Mouse (Mus musculus) B cell, adult (primary cell): Measurements from ENCODE around the gene Plin4. TPM values are rescaled to one million over a fixed set of nuclear protein-coding genes. Genes with fewer than 3 reads are reported as not detected.

Experiments
- total RNA-seq: library from RNA; stranded (reverse); gene quantifications from 4 replicates; pipeline ENCODE4 v1.2.4, GENCODE M21; 2023; ENCODE audit not compliant: inconsistent age

Gene Plin4
- not detected in 4 replicates for total RNA-seq

DNA sequence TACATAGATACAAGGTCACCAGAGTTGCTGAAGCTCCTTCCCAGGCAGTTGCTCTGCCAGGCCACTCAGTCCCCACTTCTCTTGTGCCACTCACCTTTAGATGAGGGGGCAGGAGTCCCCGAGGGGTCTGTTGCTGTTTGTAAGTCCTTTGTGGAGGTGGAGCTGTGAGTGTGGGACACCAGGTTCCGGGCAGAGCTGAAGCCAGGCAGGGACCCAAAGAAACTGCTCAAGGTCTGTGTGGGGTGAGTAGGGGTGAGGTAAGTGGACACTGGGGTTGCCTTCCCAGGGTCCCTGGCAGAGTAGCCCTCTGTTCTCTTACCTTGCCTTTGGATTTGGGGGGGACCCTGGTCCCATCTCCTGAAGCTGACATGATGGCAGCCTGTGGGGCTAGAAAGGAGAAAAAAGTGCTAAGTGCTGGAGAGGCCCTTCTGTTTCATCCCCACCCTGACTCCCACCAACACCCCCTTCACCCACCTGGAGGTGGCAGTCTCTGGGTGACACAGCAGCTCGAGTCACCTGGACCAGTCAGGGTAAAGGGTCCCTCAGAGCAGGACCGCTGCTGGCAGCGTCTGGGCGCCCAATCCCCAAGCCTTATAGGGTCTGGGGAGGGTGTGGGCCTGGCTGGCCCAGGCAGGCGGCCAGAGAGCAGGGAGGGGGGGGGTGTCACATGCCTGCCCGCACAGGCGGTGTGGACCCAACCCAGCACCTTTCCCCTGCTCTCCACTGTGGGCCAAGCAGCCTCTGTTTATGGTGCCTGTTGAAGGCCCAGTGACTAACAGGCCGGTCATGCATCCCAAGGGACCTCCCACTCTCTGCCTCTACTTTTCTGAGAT lies at the start of gene Plin4:
Gene Plin4, minus strand, starts transcription at position 585 of the 833 bp plus-strand sequence.

DNA sequence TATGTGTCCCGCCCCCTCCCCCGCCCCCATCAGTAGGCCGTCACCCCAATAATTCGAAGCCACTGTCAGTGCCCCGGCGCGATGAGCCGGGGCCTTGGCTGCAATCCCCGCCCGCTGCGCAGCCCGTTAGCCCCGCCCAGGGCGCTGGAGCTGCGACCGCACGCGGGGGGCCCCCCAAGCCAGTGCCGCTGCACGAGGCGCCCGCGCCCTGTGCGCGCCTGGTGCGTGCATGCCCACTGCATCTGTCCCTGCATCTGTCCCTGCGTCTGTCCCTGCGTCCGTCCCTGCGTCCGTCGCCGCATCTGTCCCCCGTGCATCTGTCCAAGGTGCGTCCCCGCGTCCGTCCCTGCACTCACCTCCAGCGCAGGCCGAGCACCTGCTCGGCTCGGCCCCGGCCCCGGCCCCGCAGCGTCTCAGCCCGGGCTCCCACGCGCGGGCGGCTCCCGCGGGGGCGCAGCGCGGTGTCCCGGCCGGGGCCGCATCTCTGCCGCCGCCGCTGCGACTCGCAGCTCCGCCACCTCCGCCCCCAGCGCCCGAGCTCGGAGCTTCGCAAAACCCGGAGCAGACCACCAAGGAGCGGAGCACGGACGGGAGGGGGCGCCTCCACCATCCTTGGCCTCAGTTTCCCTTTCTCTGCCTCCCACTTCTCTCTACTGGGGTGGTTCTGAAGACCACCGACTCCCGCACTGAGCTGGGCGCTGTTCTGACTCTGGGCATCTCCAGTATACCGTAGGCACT lies 30.4 kb upstream of the Plin4 start, which contains the start of gene Sema6b:
Gene Sema6b, minus strand, starts transcription at position 486 of the 738 bp plus-strand sequence.

DNA sequence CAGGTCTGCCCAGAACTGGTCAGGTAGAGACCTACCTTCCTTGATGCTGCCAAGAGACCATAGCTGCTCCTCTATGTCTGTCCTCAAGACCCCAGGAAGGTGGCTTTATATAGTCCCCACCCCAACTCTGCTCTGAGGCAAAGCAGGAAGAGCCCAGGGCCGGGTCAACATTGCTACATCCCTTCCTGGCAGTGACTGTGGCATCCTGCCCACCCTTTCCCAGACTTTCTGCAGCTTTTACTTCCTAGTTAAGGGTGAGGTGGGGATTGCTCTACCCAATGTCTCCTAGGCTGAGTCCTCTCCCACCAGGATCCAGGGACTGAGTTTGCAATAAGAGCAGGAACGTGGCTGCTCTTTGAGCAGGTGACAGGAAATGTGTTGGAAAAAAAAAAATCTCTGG lies 12.2 kb upstream of the Plin4 start, which contains the start of gene Lrg1:
Gene Lrg1, minus strand, starts transcription at position 176 of the 400 bp plus-strand sequence.

DNA sequence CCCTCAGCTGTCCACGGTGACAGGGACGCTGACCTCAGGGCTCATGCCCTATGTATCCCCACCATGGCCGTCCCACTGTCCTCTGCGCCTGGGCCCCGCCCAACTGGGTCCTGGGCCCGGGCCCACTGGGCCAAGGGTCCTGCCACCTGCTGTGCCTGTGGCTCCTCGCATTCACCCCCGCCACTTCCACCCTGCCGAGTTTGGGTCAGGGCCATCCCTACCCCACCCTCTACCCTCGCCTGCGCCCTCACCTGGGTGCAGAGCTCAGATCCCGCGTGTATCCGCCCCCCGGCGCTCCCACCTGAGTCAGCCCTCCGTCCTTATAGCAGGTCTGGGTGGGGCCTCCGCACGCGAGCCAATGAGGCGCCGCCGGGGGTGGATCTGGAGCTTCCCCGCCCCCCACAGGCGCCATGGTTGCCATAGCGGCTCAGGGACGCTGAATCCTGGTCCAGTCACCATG lies 7.7 kb upstream of the Plin4 start, which contains the start of gene Plin5:
Gene Plin5, minus strand, starts transcription at position 346 of the 460 bp plus-strand sequence.

DNA sequence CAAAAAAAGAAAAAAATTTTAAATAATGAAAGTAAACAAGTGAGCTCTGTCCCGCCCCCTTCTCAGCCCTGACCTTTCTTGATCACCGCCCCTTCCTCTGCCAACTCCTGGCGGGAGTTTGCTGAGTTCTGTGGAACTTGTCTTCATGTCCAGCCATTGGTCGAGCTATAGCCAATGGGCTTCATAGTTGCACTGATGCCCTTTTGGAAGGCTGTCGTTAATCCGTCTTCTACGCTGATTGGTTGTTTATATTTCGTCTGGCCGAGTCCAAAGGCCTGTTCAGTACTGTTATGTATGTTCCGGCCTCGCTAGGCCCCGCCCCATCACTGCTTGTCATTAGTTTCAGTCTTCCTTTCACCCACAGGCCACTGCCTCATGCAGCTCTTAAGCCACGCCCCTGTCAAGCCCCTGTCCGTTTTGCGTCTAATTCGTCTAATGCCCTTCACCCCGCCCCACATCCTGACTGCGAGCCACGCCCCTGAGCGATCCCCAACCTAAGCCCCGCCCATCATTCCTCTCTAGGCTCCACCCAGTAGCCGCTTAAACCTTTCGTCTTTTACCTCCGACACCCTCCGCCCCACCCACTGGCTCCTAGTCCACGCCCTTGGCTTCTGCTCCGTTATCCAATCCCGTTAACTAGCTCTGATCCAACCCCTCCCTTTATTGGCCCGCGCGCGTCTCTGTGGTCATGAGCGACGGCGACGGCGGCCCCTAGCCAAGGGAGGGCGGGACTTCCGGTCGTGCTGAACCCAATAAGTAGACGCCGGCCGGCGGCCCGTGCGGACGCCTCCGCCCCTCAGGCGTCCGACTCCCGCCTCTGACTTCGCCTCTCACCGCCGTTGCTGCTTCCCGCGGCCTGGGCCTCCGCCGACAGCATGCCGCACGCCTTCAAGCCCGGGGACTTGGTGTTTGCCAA lies 30.5 kb downstream of the Plin4 start, which contains the start of gene Hdgfl2:
Gene Hdgfl2, plus strand, starts transcription at position 755 of the 916 bp plus-strand sequence.

DNA sequence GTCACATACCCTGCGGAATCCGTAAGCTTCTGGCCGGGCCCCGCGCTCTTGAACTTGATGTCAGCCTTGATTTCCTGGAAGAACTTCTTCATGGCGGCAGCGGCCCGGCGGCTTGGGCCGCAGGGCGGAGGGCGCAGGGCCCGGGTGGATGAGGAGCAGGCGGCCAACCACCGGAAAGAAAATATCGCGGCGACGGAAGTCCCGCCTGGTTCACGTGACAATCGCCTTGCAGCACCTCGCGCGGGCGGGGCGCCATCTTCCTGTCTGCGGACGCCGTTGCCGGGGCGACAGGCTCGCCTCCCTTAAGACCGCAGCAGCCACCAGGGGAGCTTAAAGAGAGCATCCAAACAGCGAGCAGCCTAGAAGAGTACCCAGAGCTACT lies 34.8 kb downstream of the Plin4 start, which contains the start of gene Ubxn6:
Gene Ubxn6, minus strand, starts transcription at position 202 of the 382 bp plus-strand sequence.

Other genes with a start within 250 kb of the Plin4 start
- 10.3 to 12.7 TPM (median 11.5 TPM) in 4 replicates for gene Zfp119a, start 230.9 kb downstream of the Plin4 start, total RNA-seq
- 18.4 to 20.2 TPM (median 19.7 TPM) in 4 replicates for gene Zfp959, start 217.7 kb downstream of the Plin4 start, total RNA-seq
- 4.9 to 7.1 TPM (median 6.0 TPM) in 4 replicates for gene Zfp119b, start 160.3 kb downstream of the Plin4 start, total RNA-seq
- gene Ebi3, start 157.2 kb downstream of the Plin4 start, total RNA-seq, result 12.9 to 16.7 TPM (median 15.2 TPM) in 4 replicates
- gene Yju2, start 150.7 kb downstream of the Plin4 start, total RNA-seq, result 39.6 to 52.9 TPM (median 46.2 TPM) in 4 replicates
- gene Shd, start 139.3 kb downstream of the Plin4 start, total RNA-seq, result 0.74 to 2.0 TPM (median 1.6 TPM) in 4 replicates
- gene Fsd1, start 123.3 kb downstream of the Plin4 start, total RNA-seq, result not detected in 4 replicates
- gene Stap2, start 104.2 kb downstream of the Plin4 start, total RNA-seq, result 0.42 to 0.81 TPM (median 0.61 TPM) in 3 of 4 replicates, not detected in the other
- 56.8 to 63.5 TPM (median 62.7 TPM) in 4 replicates for gene Mpnd, start 104.1 kb downstream of the Plin4 start, total RNA-seq
- gene Sh3gl1, start 73.2 kb downstream of the Plin4 start, total RNA-seq, result 86.0 to 87.5 TPM (median 87.0 TPM) in 4 replicates
- gene Chaf1a, start 69.4 kb downstream of the Plin4 start, total RNA-seq, result 3.1 to 4.3 TPM (median 3.7 TPM) in 4 replicates
- gene Ubxn6, start 34.8 kb downstream of the Plin4 start, total RNA-seq, result 69.0 to 71.9 TPM (median 71.0 TPM) in 4 replicates
- gene Hdgfl2, start 30.2 kb downstream of the Plin4 start, total RNA-seq, result 102 to 112 TPM (median 107 TPM) in 4 replicates
- gene Plin5, start 7.8 kb upstream of the Plin4 start, total RNA-seq, result not detected in 4 replicates
- gene Lrg1, start 12.2 kb upstream of the Plin4 start, total RNA-seq, result not detected in 4 replicates
- 0.42 to 1.1 TPM (median 0.92 TPM) in 4 replicates for gene Sema6b, start 30.5 kb upstream of the Plin4 start, total RNA-seq
- 0.19 to 0.51 TPM (median 0.41 TPM) in 4 replicates for gene Tnfaip8l1, start 52.7 kb upstream of the Plin4 start, total RNA-seq
- 50.0 to 56.0 TPM (median 53.0 TPM) in 4 replicates for gene Mydgf, start 74.1 kb upstream of the Plin4 start, total RNA-seq
- gene Dpp9, start 109.1 kb upstream of the Plin4 start, total RNA-seq, result 52.3 to 59.2 TPM (median 53.1 TPM) in 4 replicates
- gene Fem1a, start 147.0 kb upstream of the Plin4 start, total RNA-seq, result 27.2 to 30.4 TPM (median 28.6 TPM) in 4 replicates
- 22.7 to 27.2 TPM (median 25.2 TPM) in 4 replicates for gene Ticam1, start 167.0 kb upstream of the Plin4 start, total RNA-seq
- gene Plin3, start 183.1 kb upstream of the Plin4 start, total RNA-seq, result 11.6 to 16.2 TPM (median 15.4 TPM) in 4 replicates
- gene Arrdc5, start 190.5 kb upstream of the Plin4 start, total RNA-seq, result not detected in 4 replicates
- 13.7 to 22.6 TPM (median 17.5 TPM) in 4 replicates for gene Uhrf1, start 193.5 kb upstream of the Plin4 start, total RNA-seq
- gene Kdm4b, start 216.3 kb upstream of the Plin4 start, total RNA-seq, result 66.1 to 73.1 TPM (median 68.8 TPM) in 4 replicates